Mouse (Mus musculus): Measurements from ENCODE around the gene Washc4. TPM values are rescaled to one million over a fixed set of nuclear protein-coding genes. Genes with fewer than 3 reads are reported as not detected.

Washc4 gene
- polyA plus RNA-seq, 1 experiment = 1.3 TPM

GRCm38 (mm10) chr10:83530384-83530967, 13.1 kb upstream of the Washc4 start:
- no peaks in the 10 kb centered on the region for H3K36me3 ChIP-seq (ENCODE audit: control insufficient read depth, insufficient read depth, low read length)
- H3K27me3 ChIP-seq (ENCODE audit: control insufficient read depth, insufficient read depth, low read length) = no peaks in the 10 kb centered on the region
- H3K4me3 ChIP-seq (ENCODE audit: control insufficient read depth, low read depth, low read length) = no peak overlapping the region
- H3K27ac ChIP-seq (ENCODE audit: control insufficient read depth, insufficient read depth, low read depth, low read length) = no peak overlapping the region
- no peak for TF ChIP-seq CTCF (IDR thresholded peaks at IDR 0.05; ENCODE audit: control insufficient read depth, insufficient read depth, insufficient replicate concordance, low read depth, low read length)
- no peak for TF ChIP-seq POLR2A (IDR thresholded peaks at IDR 0.05; ENCODE audit: control insufficient read depth, low read depth, low read length)
- H3K4me1 ChIP-seq (ENCODE audit: control insufficient read depth, insufficient read depth, low read length) = peaks cover 7% of the 10 kb centered on the region

GRCm38 (mm10) chr10:83533258-83533909, 10.2 kb upstream of the Washc4 start:
- TF ChIP-seq CTCF (IDR thresholded peaks at IDR 0.05; ENCODE audit: control insufficient read depth, insufficient read depth, insufficient replicate concordance, low read depth, low read length) = no peak
- TF ChIP-seq POLR2A (IDR thresholded peaks at IDR 0.05; ENCODE audit: control insufficient read depth, low read depth, low read length) = no peak
- H3K27me3 ChIP-seq (ENCODE audit: control insufficient read depth, insufficient read depth, low read length) = no peaks in the 10 kb centered on the region
- peaks cover 7% of the 10 kb centered on the region for H3K4me1 ChIP-seq (ENCODE audit: control insufficient read depth, insufficient read depth, low read length)
- H3K4me3 ChIP-seq (ENCODE audit: control insufficient read depth, low read depth, low read length) = peak overlapping the region; percentile 44
- no peak overlapping the region for H3K27ac ChIP-seq (ENCODE audit: control insufficient read depth, insufficient read depth, low read depth, low read length)
- no peaks in the 10 kb centered on the region for H3K36me3 ChIP-seq (ENCODE audit: control insufficient read depth, insufficient read depth, low read length)

- Histone ChIP-seq H3K27me3 (ENCODE audit: control insufficient read depth, insufficient read depth, low read length) (no peaks in the 10 kb centered on the region), H3K36me3 (ENCODE audit: control insufficient read depth, insufficient read depth, low read length) (no peaks in the 10 kb centered on the region), H3K27ac (ENCODE audit: control insufficient read depth, insufficient read depth, low read depth, low read length) (no peak within 1 kb of the TSS), H3K4me1 (ENCODE audit: control insufficient read depth, insufficient read depth, low read length) (peaks cover 7% of the 10 kb centered on the region), H3K4me3 (ENCODE audit: control insufficient read depth, low read depth, low read length) (peak within 1 kb of the TSS; percentile 44)
- TF ChIP-seq CTCF (IDR thresholded peaks at IDR 0.05; ENCODE audit: control insufficient read depth, insufficient read depth, insufficient replicate concordance, low read depth, low read length) (no peak), POLR2A (IDR thresholded peaks at IDR 0.05; ENCODE audit: control insufficient read depth, low read depth, low read length) (no peak)
These were observed 9.7 kb upstream of the Washc4 start, which contains the start of gene Aldh1l2 for GRCm38 (mm10) chr10:83533910-83534283. Gene Aldh1l2 (minus strand): TSS chr10:83534140.

GRCm38 (mm10) chr10:83536436-83536835, 7.1 kb upstream of the Washc4 start:
- Histone ChIP-seq H3K4me3 (ENCODE audit: control insufficient read depth, low read depth, low read length) (no peak overlapping the region), H3K27me3 (ENCODE audit: control insufficient read depth, insufficient read depth, low read length) (no peaks in the 10 kb centered on the region), H3K36me3 (ENCODE audit: control insufficient read depth, insufficient read depth, low read length) (no peaks in the 10 kb centered on the region), H3K4me1 (ENCODE audit: control insufficient read depth, insufficient read depth, low read length) (peaks cover 7% of the 10 kb centered on the region), H3K27ac (ENCODE audit: control insufficient read depth, insufficient read depth, low read depth, low read length) (no peak overlapping the region)
- TF ChIP-seq CTCF (IDR thresholded peaks at IDR 0.05; ENCODE audit: control insufficient read depth, insufficient read depth, insufficient replicate concordance, low read depth, low read length) (no peak), POLR2A (IDR thresholded peaks at IDR 0.05; ENCODE audit: control insufficient read depth, low read depth, low read length) (no peak)

GRCm38 (mm10) chr10:83539311-83539980, 4.1 kb upstream of the Washc4 start:
- TF ChIP-seq CTCF (IDR thresholded peaks at IDR 0.05; ENCODE audit: control insufficient read depth, insufficient read depth, insufficient replicate concordance, low read depth, low read length) (no peak), POLR2A (IDR thresholded peaks at IDR 0.05; ENCODE audit: control insufficient read depth, low read depth, low read length) (no peak)
- Histone ChIP-seq H3K36me3 (ENCODE audit: control insufficient read depth, insufficient read depth, low read length) (no peaks in the 10 kb centered on the region), H3K27ac (ENCODE audit: control insufficient read depth, insufficient read depth, low read depth, low read length) (no peak overlapping the region)

DNA sequence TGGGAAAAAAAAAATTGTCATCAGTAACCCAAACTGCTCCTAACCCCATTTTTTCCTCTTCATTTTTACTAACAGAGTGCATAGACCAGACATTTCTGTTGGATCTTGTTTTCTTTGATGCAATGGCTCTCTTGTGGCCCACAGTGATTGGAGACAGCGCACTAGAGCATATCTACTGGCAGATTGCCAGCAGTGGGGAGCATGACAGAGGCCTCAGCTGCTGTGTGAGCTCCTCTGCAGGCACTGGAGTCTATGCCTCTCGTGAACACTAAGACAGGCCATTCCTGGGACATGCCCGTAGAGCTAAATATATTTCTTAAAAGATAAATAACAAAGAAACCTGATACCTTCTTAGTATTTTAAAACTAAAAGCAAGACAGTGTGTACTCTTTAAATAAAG, 3.5 kb upstream of the Washc4 start:
- TF ChIP-seq POLR2A (IDR thresholded peaks at IDR 0.05; ENCODE audit: control insufficient read depth, low read depth, low read length) = no peak
- no peak for TF ChIP-seq CTCF (IDR thresholded peaks at IDR 0.05; ENCODE audit: control insufficient read depth, insufficient read depth, insufficient replicate concordance, low read depth, low read length)
- no peak overlapping the region for H3K27ac ChIP-seq (ENCODE audit: control insufficient read depth, insufficient read depth, low read depth, low read length)
- no peaks in the 10 kb centered on the region; the same call in 1 of the 2 replicates for H3K4me1 ChIP-seq (ENCODE audit: control insufficient read depth, insufficient read depth, low read length)
- H3K27me3 ChIP-seq (ENCODE audit: control insufficient read depth, insufficient read depth, low read length) = no peaks in the 10 kb centered on the region
- H3K36me3 ChIP-seq (ENCODE audit: control insufficient read depth, insufficient read depth, low read length) = no peaks in the 10 kb centered on the region
- no peak overlapping the region for H3K4me3 ChIP-seq (ENCODE audit: control insufficient read depth, low read depth, low read length)

More at GRCm38 (mm10) chr10:83539311-83539980, 4.1 kb upstream of the Washc4 start:
- no peak overlapping the region for H3K4me3 ChIP-seq (ENCODE audit: control insufficient read depth, low read depth, low read length)
- H3K4me1 ChIP-seq (ENCODE audit: control insufficient read depth, insufficient read depth, low read length) = no peaks in the 10 kb centered on the region; the same call in 1 of the 2 replicates
- H3K27me3 ChIP-seq (ENCODE audit: control insufficient read depth, insufficient read depth, low read length) = no peaks in the 10 kb centered on the region

DNA sequence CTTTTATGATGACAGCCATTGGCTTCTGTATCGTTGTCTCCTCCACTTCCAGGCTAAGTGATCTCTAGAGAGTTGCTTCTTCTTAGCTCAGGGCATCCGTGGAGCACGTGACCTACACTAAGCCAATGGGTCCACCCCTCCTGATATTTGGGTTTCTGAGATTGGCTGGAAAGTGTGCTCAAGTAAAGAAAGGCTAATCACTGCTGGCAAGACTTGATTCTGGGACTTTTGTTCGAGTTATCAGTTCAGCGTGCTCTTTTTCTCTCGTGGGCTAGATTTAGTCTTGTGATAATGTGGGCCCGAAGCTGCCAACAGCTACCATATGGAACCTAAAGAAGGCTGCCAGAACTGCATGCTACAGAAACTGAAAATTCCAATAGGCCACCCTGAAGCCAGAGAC, 1.3 kb upstream of the Washc4 start:
- TF ChIP-seq CTCF (IDR thresholded peaks at IDR 0.05; ENCODE audit: control insufficient read depth, insufficient read depth, insufficient replicate concordance, low read depth, low read length) (no peak), POLR2A (IDR thresholded peaks at IDR 0.05; ENCODE audit: control insufficient read depth, low read depth, low read length) (no peak)
- Histone ChIP-seq H3K27me3 (ENCODE audit: control insufficient read depth, insufficient read depth, low read length) (no peaks in the 10 kb centered on the region), H3K27ac (ENCODE audit: control insufficient read depth, insufficient read depth, low read depth, low read length) (no peak overlapping the region), H3K4me1 (ENCODE audit: control insufficient read depth, insufficient read depth, low read length) (no peaks in the 10 kb centered on the region; the same call in 1 of the 2 replicates), H3K36me3 (ENCODE audit: control insufficient read depth, insufficient read depth, low read length) (no peaks in the 10 kb centered on the region), H3K4me3 (ENCODE audit: control insufficient read depth, low read depth, low read length) (peak overlapping the region; percentile 14; the same call in 1 of the 2 replicates)
